7 mouse cellular contexts compared by ENCODE assay signal in the genomic region with DNA sequence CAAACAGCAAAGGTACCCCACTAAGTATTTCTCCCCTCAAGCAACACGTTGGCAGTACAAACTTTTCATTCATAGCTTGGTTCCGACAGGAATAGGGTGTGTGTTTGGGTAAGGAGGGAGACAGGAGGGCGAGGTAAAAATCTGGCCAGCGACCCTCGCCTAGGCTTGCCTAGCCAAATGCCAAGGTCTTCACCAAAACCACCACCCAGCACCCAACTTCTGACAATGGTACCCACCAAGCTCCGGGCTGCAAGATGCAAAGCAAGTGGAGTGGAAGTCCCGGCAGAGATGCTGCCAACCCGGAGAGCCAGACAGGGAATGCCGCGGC. TPM values are rescaled to one million over a fixed set of nuclear protein-coding genes. Genes with fewer than 3 reads are reported as not detected.
DNase-seq lines count a peak whose midpoint lies in the region; ATAC-seq and TF ChIP-seq lines count a peak whose summit lies in the region.

No protein-coding gene starts in this region.

- H3K4me3 ChIP-seq in lung, embryonic 15.5 days = peak overlapping the region; percentile 59
- peak overlapping the region; percentile 71 for H3K4me3 ChIP-seq in forebrain, embryonic 11.5 days (ENCODE audit: low read depth, low read length)
- H3K4me3 ChIP-seq in intestine, postnatal 0 days (ENCODE audit: low read depth, low read length) = peak overlapping the region; percentile 63
- H3K4me3 ChIP-seq in olfactory bulb, adult 2 months (ENCODE audit: insufficient read depth, low read depth, low read length) = peak overlapping the region; percentile 97

- H3K4me1 ChIP-seq in lung, embryonic 15.5 days = no peaks in the 10 kb centered on the region
- H3K4me1 ChIP-seq in forebrain, embryonic 11.5 days (replicated peaks; ENCODE audit: control insufficient read depth, insufficient read depth, low read length) = 0 out of 2 replicates have a peak, but pooled peaks cover 2% of the 10 kb centered on the region
- no peaks in the 10 kb centered on the region for H3K4me1 ChIP-seq in intestine, postnatal 0 days (replicated peaks; ENCODE audit: control insufficient read depth, insufficient read depth, low read length)
- H3K4me1 ChIP-seq in olfactory bulb, adult 2 months (ENCODE audit: control insufficient read depth, insufficient read depth, low read length) = peaks cover 3% of the 10 kb centered on the region

- no peak for TF ChIP-seq POLR2A in olfactory bulb, adult 2 months (IDR thresholded peaks at IDR 0.05; ENCODE audit: insufficient read depth, low read depth, low read length)

- no peak overlapping the region for H3K27ac ChIP-seq in lung, embryonic 15.5 days
- no peak overlapping the region for H3K27ac ChIP-seq in forebrain, embryonic 11.5 days (ENCODE audit: low read depth, low read length)
- no peak overlapping the region for H3K27ac ChIP-seq in intestine, postnatal 0 days (ENCODE audit: low read depth, low read length)
- peak overlapping the region; percentile 9; the same call in 1 of the 2 replicates for H3K27ac ChIP-seq in olfactory bulb, adult 2 months (ENCODE audit: insufficient read depth, low read depth, low read length)

- peaks cover 24% of the 10 kb centered on the region for H3K27me3 ChIP-seq in lung, embryonic 15.5 days
- H3K27me3 ChIP-seq in forebrain, embryonic 11.5 days (ENCODE audit: control insufficient read depth, insufficient read depth, low read length) = peaks cover 5% of the 10 kb centered on the region; the same call in 1 of the 2 replicates
- peaks cover 9% of the 10 kb centered on the region for H3K27me3 ChIP-seq in intestine, postnatal 0 days (replicated peaks; ENCODE audit: control insufficient read depth, insufficient read depth, low read length)

- ATAC-seq in lung, embryonic 15.5 days (ENCODE audit: borderline replicate concordance, extremely low read depth, low FRiP score, low TSS enrichment) = peak; percentile 38; the same call in 1 of the 2 replicates
- ATAC-seq in forebrain, embryonic 11.5 days (replicated peaks; ENCODE audit: low FRiP score) = peak; percentile 2
- no peak for ATAC-seq in intestine, postnatal 0 days

- H3K36me3 ChIP-seq in lung, embryonic 15.5 days = no peaks in the 10 kb centered on the region
- no peaks in the 10 kb centered on the region for H3K36me3 ChIP-seq in forebrain, embryonic 11.5 days (ENCODE audit: control insufficient read depth, insufficient read depth, low read length)
- H3K36me3 ChIP-seq in intestine, postnatal 0 days (ENCODE audit: control insufficient read depth, insufficient read depth) = no peaks in the 10 kb centered on the region

- H3K9me3 ChIP-seq in lung, embryonic 15.5 days = no peaks in the 10 kb centered on the region
- H3K9me3 ChIP-seq in forebrain, embryonic 11.5 days (ENCODE audit: control insufficient read depth, low read length) = no peaks in the 10 kb centered on the region
- no peaks in the 10 kb centered on the region for H3K9me3 ChIP-seq in intestine, postnatal 0 days (ENCODE audit: control insufficient read depth)

- no peak for TF ChIP-seq CTCF in intestine, postnatal 0 days (IDR thresholded peaks at IDR 0.05; ENCODE audit: low read depth)
- TF ChIP-seq CTCF in olfactory bulb, adult 2 months (IDR thresholded peaks at IDR 0.05; ENCODE audit: insufficient read depth, low read depth, low read length) = no peak

- no peak for DNase-seq in lung, postnatal 14 days
- no peak for DNase-seq in forebrain, embryonic 11.5 days (ENCODE audit: low spot score)
- no peak for DNase-seq in adrenal gland, postnatal 4 days (ENCODE audit: low spot score in 2 of 2)
- no peak for DNase-seq in right cerebral cortex, adult 18-20 months

- under 1% methylated on average over 10 of the region's 10 CpGs for WGBS in lung, embryonic 15.5 days
- 2% methylated on average over 10 of the region's 10 CpGs for WGBS in forebrain, embryonic 11.5 days
- 2% methylated on average over 10 of the region's 10 CpGs for WGBS in intestine, postnatal 0 days
- WGBS in olfactory bulb, adult 2 months = 1% methylated on average over 10 of the region's 10 CpGs

- peak overlapping the region; percentile 39; the same call in 1 of the 2 replicates for H3K9ac ChIP-seq in lung, embryonic 15.5 days
- H3K9ac ChIP-seq in forebrain, embryonic 11.5 days (ENCODE audit: low read length) = peak overlapping the region; percentile 62
- 0 out of 2 replicates have a peak overlapping the region, but pooled peaks have one; percentile 31 for H3K9ac ChIP-seq in intestine, postnatal 0 days (ENCODE audit: low read depth, low read length)

- H3K4me2 ChIP-seq in lung, embryonic 15.5 days = peak overlapping the region; percentile 96
- H3K4me2 ChIP-seq in forebrain, embryonic 11.5 days (ENCODE audit: low read depth, low read length, severe bottlenecking) = peak overlapping the region; percentile 98
- peak overlapping the region; percentile 95 for H3K4me2 ChIP-seq in intestine, postnatal 0 days (replicated peaks; ENCODE audit: low read depth)

RNA-seq across cellular contexts. Expression of gene Hdac9, which starts 10.6 kb away (rescaled TPM):
- polyA plus RNA-seq in lung, embryonic 15.5 days (2015; fragmentation: Nextera tagmentation; extraction: Ambion mirVana) = 6.7 and 7.5 TPM in 2 replicates
- 8.7 and 9.6 TPM in 2 replicates for polyA plus RNA-seq in forebrain, embryonic 11.5 days (2014; fragmentation: Nextera tagmentation; extraction: Ambion mirVana)
- 1.4 and 1.6 TPM in 2 replicates for polyA plus RNA-seq in intestine, postnatal 0 days (2015; fragmentation: Nextera tagmentation; extraction: Ambion mirVana)
- polyA plus RNA-seq in olfactory bulb, adult 2 months (2012; ENCODE audit: insufficient read depth, insufficient read length, low replicate concordance, missing spikeins) = not detected in 2 replicates
- 1 to 10 TPM; 3.6 to 4.0 TPM for total RNA-seq in adrenal gland, postnatal 4 days (2021)
